Mouse (Mus musculus) midbrain, embryonic 13.5 days (tissue): ENCODE data around the gene Rdx. TPM values are rescaled to one million over a fixed set of nuclear protein-coding genes. Genes with fewer than 3 reads are reported as not detected.
A peak's percentile ranks its signal among the peaks of the same experiment; 100 is the strongest.

Source experiments
- ATAC-seq: fragments of 200-750 bp; cut with Nextera tagmentation; 2 replicates; pipeline ENCODE4 v1.8.0; 2017; ENCODE audit warnings: mild to moderate bottlenecking, moderate TSS enrichment, moderate library complexity
- H3K27ac ChIP-seq: fragments of 300-500 bp; sonication (generic); 2 replicates; pipeline ENCODE4 v1.5.1; 2015; ENCODE audit warnings: inconsistent platforms, mild to moderate bottlenecking, moderate library complexity
- H3K27me3 ChIP-seq: fragments of 300-500 bp; sonication (generic); 2 replicates; pipeline ENCODE4 v1.6.1; 2015; ENCODE audit warnings: mild to moderate bottlenecking, inconsistent platforms
- H3K36me3 ChIP-seq: fragments of 300-500 bp; sonication (generic); 2 replicates; pipeline ENCODE4 v1.6.1; 2015; ENCODE audit warnings: mild to moderate bottlenecking, inconsistent platforms
- H3K4me1 ChIP-seq: fragments of 300-500 bp; sonication (generic); replicated peaks from 2 replicates; pipeline ENCODE4 v1.6.1; 2015; ENCODE audit warnings: inconsistent platforms
- H3K4me2 ChIP-seq: fragments of 300-500 bp; sonication (generic); replicated peaks from 2 replicates; pipeline ENCODE4 v1.6.1; 2015; ENCODE audit warnings: moderate library complexity, mild to moderate bottlenecking, inconsistent platforms
- H3K4me3 ChIP-seq: fragments of 300-500 bp; sonication (generic); replicated peaks from 2 replicates; pipeline ENCODE4 v1.5.1; 2015; ENCODE audit warnings: mild to moderate bottlenecking, inconsistent platforms
- H3K9ac ChIP-seq: fragments of 300-500 bp; sonication (generic); replicated peaks from 2 replicates; pipeline ENCODE4 v1.6.1; 2015; ENCODE audit warnings: mild to moderate bottlenecking, inconsistent platforms
- H3K9me3 ChIP-seq: fragments of 300-500 bp; sonication (generic); 2 replicates; pipeline ENCODE4 v1.6.1; 2016; ENCODE audit warnings: mild to moderate bottlenecking, inconsistent platforms
- WGBS: fragments of 180-500 bp; shearing (Covaris S2); methylation state at CpG from one replicate; pipeline ENCODE4 v1.1.7; 2015; 5-methylcytosine and 5-hydroxymethylcytosine counted together
- polyA plus RNA-seq: library from polyadenylated mRNA; unstranded; fragments of >200 nt; fragmentation: Nextera tagmentation; extraction: Ambion mirVana; gene quantifications from 2 replicates; pipeline ENCODE4 v1.2.1, GENCODE M21; 2015

The Rdx gene
- polyA plus RNA-seq, 1 experiment from 2014 or later = 120 TPM

- Histone ChIP-seq H3K27me3 (0 out of 2 replicates have a peak, but pooled peaks cover 4% of the 10 kb centered on the region), H3K4me3 (no peak overlapping the region), H3K4me1 (peaks cover 16% of the 10 kb centered on the region), H3K9me3 (no peaks in the 10 kb centered on the region), H3K27ac (peak overlapping the region; percentile 51; the same call in 1 of the 2 replicates), H3K9ac (no peak overlapping the region), H3K36me3 (no peaks in the 10 kb centered on the region), H3K4me2 (no peak overlapping the region)
- 0 out of 2 replicates have a peak, but pooled peaks have one; percentile 69 for ATAC-seq
- WGBS = 42% methylated on average over 9 of the region's 9 CpGs
These were observed 18.2 kb upstream of the Rdx start for GRCm38 (mm10) chr9:52028521-52029405.

- H3K4me3 ChIP-seq = no peak overlapping the region
- H3K4me1 ChIP-seq = peaks cover 14% of the 10 kb centered on the region
- H3K36me3 ChIP-seq = no peaks in the 10 kb centered on the region
- no peak overlapping the region for H3K9ac ChIP-seq
- no peak overlapping the region for H3K27ac ChIP-seq
- no peak overlapping the region for H3K4me2 ChIP-seq
- H3K9me3 ChIP-seq = no peaks in the 10 kb centered on the region
- H3K27me3 ChIP-seq = no peaks in the 10 kb centered on the region
- no peak for ATAC-seq
- WGBS = 36% methylated on average over 2 of the region's 2 CpGs
These were observed 15.5 kb upstream of the Rdx start for GRCm38 (mm10) chr9:52031501-52031900.

DNA sequence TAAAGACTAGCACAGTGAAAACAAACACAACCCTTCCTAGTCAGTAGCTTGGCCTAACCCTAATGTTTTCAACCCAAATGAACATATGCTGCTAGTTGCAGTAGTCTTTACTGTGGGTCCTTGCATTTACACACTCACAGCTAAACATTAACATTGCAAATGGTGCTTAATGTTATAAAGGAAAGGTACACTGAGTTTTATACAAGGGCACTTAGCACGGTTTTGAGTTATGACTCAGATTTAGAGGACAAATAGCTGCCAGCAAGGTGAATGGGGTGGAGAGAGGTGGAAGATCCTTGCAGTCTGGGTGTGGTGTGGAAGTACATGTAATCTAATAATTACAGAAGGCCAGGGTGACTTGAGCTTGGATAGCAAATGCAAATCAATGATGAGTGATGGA lies 9.5 kb upstream of the Rdx start:
- Histone ChIP-seq H3K4me2 (no peak overlapping the region), H3K4me1 (no peaks in the 10 kb centered on the region), H3K9ac (no peak overlapping the region), H3K27ac (no peak overlapping the region), H3K36me3 (no peaks in the 10 kb centered on the region), H3K9me3 (no peaks in the 10 kb centered on the region), H3K27me3 (no peaks in the 10 kb centered on the region), H3K4me3 (no peak overlapping the region)
- 88% methylated on average over 1 of the region's 1 CpGs for WGBS
- no peak for ATAC-seq

GRCm38 (mm10) chr9:52041657-52042056 lies 5.3 kb upstream of the Rdx start:
- H3K36me3 ChIP-seq = no peaks in the 10 kb centered on the region
- no peak for ATAC-seq
- WGBS = 94% methylated on average over 2 of the region's 2 CpGs
- no peak overlapping the region for H3K9ac ChIP-seq
- H3K27me3 ChIP-seq = no peaks in the 10 kb centered on the region
- H3K4me2 ChIP-seq = no peak overlapping the region
- H3K4me1 ChIP-seq = no peaks in the 10 kb centered on the region
- H3K4me3 ChIP-seq = no peak overlapping the region
- H3K9me3 ChIP-seq = no peaks in the 10 kb centered on the region
- H3K27ac ChIP-seq = no peak overlapping the region

GRCm38 (mm10) chr9:52046686-52047085 lies 287 bp upstream of the Rdx start:
- H3K27ac ChIP-seq = no peak overlapping the region
- H3K9ac ChIP-seq = 0 out of 2 replicates have a peak overlapping the region, but pooled peaks have one; percentile 97
- H3K4me3 ChIP-seq = peak overlapping the region; percentile 98; the same call in 1 of the 2 replicates

GRCm38 (mm10) chr9:52047821-52048649 lies 1.1 kb downstream of the Rdx start:
- peaks cover 28% of the 10 kb centered on the region for H3K4me1 ChIP-seq
- WGBS = under 1% methylated on average over 105 of the region's 118 CpGs
- no peaks in the 10 kb centered on the region for H3K9me3 ChIP-seq
- H3K36me3 ChIP-seq = no peaks in the 10 kb centered on the region
- peak overlapping the region; percentile 98 for H3K27ac ChIP-seq
- H3K4me3 ChIP-seq = peak overlapping the region; percentile 98
- peak; percentile 95 for ATAC-seq
- no peaks in the 10 kb centered on the region for H3K27me3 ChIP-seq
- H3K4me2 ChIP-seq = peak overlapping the region; percentile 67
- peak overlapping the region; percentile 97 for H3K9ac ChIP-seq

More at GRCm38 (mm10) chr9:52046686-52047085, 287 bp upstream of the Rdx start:
- Histone ChIP-seq H3K9me3 (no peaks in the 10 kb centered on the region), H3K36me3 (no peaks in the 10 kb centered on the region), H3K4me1 (peaks cover 28% of the 10 kb centered on the region), H3K4me2 (peak overlapping the region; percentile 67), H3K27me3 (no peaks in the 10 kb centered on the region)
- no peak for ATAC-seq
- 32% methylated on average over 5 of the region's 5 CpGs for WGBS

- H3K4me2 ChIP-seq = peak overlapping the region; percentile 67
- peak; percentile 46 for ATAC-seq
- no peaks in the 10 kb centered on the region for H3K9me3 ChIP-seq
- peak overlapping the region; percentile 98 for H3K27ac ChIP-seq
- H3K4me3 ChIP-seq = peak overlapping the region; percentile 98
- H3K27me3 ChIP-seq = no peaks in the 10 kb centered on the region
- H3K36me3 ChIP-seq = no peaks in the 10 kb centered on the region
- peaks cover 30% of the 10 kb centered on the region for H3K4me1 ChIP-seq
- H3K9ac ChIP-seq = peak overlapping the region; percentile 97
- under 1% methylated on average over 60 of the region's 60 CpGs for WGBS
These were observed 1.7 kb downstream of the Rdx start for GRCm38 (mm10) chr9:52048650-52049081.

- peak overlapping the region; percentile 97 for H3K9ac ChIP-seq
- no peaks in the 10 kb centered on the region for H3K36me3 ChIP-seq
- no peak for ATAC-seq
- peaks cover 30% of the 10 kb centered on the region for H3K4me1 ChIP-seq
- peak overlapping the region; percentile 67 for H3K4me2 ChIP-seq
- WGBS = 1% methylated on average over 3 of the region's 3 CpGs
- H3K4me3 ChIP-seq = peak overlapping the region; percentile 98
- no peaks in the 10 kb centered on the region for H3K27me3 ChIP-seq
- no peaks in the 10 kb centered on the region for H3K9me3 ChIP-seq
- no peak overlapping the region for H3K27ac ChIP-seq
These were observed 2.6 kb downstream of the Rdx start for GRCm38 (mm10) chr9:52049605-52050004.

- H3K4me2 ChIP-seq = peak overlapping the region; percentile 67
- H3K4me3 ChIP-seq = peak overlapping the region; percentile 98
- 50% methylated on average over 2 of the region's 2 CpGs for WGBS
- H3K27ac ChIP-seq = no peak overlapping the region
- peaks cover 30% of the 10 kb centered on the region for H3K4me1 ChIP-seq
- no peaks in the 10 kb centered on the region for H3K27me3 ChIP-seq
- H3K36me3 ChIP-seq = no peaks in the 10 kb centered on the region
- ATAC-seq = no peak
- H3K9me3 ChIP-seq = no peaks in the 10 kb centered on the region
- H3K9ac ChIP-seq = no peak overlapping the region
These were observed 3.4 kb downstream of the Rdx start for GRCm38 (mm10) chr9:52050361-52050760.

DNA sequence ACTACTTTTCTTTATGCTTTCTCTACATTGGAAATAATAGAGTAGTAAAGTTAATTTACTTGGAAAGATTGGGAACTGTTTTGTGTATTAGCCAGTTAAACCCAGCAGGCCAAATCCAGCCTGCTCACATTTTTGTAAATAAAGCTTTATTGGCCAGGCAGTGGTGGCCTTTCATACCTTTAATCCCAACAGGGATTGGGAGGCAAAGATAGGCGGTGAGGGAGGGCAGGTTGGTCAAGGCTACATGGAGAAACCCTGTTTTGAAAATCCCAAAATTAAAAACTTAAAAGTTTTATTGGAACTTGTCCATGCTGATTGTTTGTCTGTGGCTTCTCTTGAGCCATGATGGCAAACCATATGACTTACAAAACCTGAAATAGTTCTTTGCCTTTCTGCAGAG lies 5.2 kb downstream of the Rdx start:
- 63% methylated on average over 1 of the region's 1 CpGs for WGBS
- ATAC-seq = no peak
- H3K4me2 ChIP-seq = no peak overlapping the region

DNA sequence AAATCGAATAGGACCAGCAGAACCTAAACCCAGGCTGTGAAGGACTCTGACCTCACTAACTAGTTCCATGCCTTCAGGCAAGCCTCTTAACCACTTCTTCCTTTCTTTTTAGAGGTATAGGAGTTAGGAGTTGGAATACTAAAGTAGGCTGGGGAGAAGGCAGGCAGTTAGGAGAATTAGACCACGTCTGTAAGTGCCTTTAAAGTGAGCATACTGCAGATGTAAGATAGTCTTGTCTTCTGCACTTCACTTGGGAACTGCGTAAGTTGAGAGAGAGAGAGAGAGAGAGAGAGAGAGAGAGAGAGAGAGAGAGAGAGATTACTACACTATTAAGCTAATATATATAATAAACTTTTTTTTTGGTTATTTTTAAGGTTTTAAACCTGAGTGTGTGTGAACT lies 8.3 kb downstream of the Rdx start:
- H3K9ac ChIP-seq = no peak overlapping the region
- no peaks in the 10 kb centered on the region for H3K36me3 ChIP-seq
- no peaks in the 10 kb centered on the region for H3K9me3 ChIP-seq
- no peak overlapping the region for H3K27ac ChIP-seq
- no peak overlapping the region for H3K4me2 ChIP-seq
- H3K4me1 ChIP-seq = peaks cover 32% of the 10 kb centered on the region
- H3K4me3 ChIP-seq = no peak overlapping the region
- H3K27me3 ChIP-seq = no peaks in the 10 kb centered on the region
- no peak for ATAC-seq
- WGBS = 78% methylated on average over 3 of the region's 3 CpGs

More for the DNA sequence above, 5.2 kb downstream of the Rdx start:
- Histone ChIP-seq H3K9me3 (no peaks in the 10 kb centered on the region), H3K36me3 (no peaks in the 10 kb centered on the region), H3K4me1 (peaks cover 25% of the 10 kb centered on the region), H3K9ac (no peak overlapping the region), H3K27me3 (no peaks in the 10 kb centered on the region), H3K4me3 (no peak overlapping the region), H3K27ac (no peak overlapping the region)

- Histone ChIP-seq H3K27ac (no peak overlapping the region), H3K9ac (no peak overlapping the region), H3K4me2 (no peak overlapping the region), H3K4me3 (no peak overlapping the region), H3K9me3 (no peaks in the 10 kb centered on the region), H3K4me1 (peaks cover 19% of the 10 kb centered on the region), H3K27me3 (no peaks in the 10 kb centered on the region), H3K36me3 (peaks cover 14% of the 10 kb centered on the region)
- 76% methylated on average over 2 of the region's 2 CpGs for WGBS
- no peak for ATAC-seq
These were observed 12.8 kb downstream of the Rdx start for GRCm38 (mm10) chr9:52059788-52060187.
